Mouse (Mus musculus) liver, embryonic 15.5 days (tissue): ENCODE results near the gene Mark2. TPM values are rescaled to one million over a fixed set of nuclear protein-coding genes. Genes with fewer than 3 reads are reported as not detected.

Source experiments
- ATAC-seq: fragments of 200-750 bp; cut with Nextera tagmentation; 2 replicates; pipeline ENCODE4 v1.8.0; 2017; ENCODE audit warnings: moderate number of reproducible peaks, mild to moderate bottlenecking, moderate library complexity; ENCODE audit not compliant: insufficient read depth
- H3K27ac ChIP-seq: fragments of 300-500 bp; sonication (generic); replicated peaks from 2 replicates; pipeline ENCODE4 v1.5.1; 2015; ENCODE audit warnings: mild to moderate bottlenecking, inconsistent platforms
- H3K27me3 ChIP-seq: fragments of 300-500 bp; sonication (generic); 2 replicates; pipeline ENCODE4 v1.6.1; 2015; ENCODE audit warnings: mild to moderate bottlenecking, inconsistent platforms
- H3K36me3 ChIP-seq: fragments of 300-500 bp; sonication (generic); replicated peaks from 2 replicates; pipeline ENCODE4 v1.6.1; 2015; ENCODE audit warnings: moderate library complexity, mild to moderate bottlenecking, inconsistent platforms
- H3K4me1 ChIP-seq: fragments of 300-500 bp; sonication (generic); replicated peaks from 2 replicates; pipeline ENCODE4 v1.6.1; 2015; ENCODE audit warnings: inconsistent platforms
- H3K4me2 ChIP-seq: fragments of 300-500 bp; sonication (generic); 2 replicates; pipeline ENCODE4 v1.6.1; 2015; ENCODE audit warnings: moderate library complexity, mild to moderate bottlenecking, inconsistent platforms
- H3K4me3 ChIP-seq: fragments of 300-500 bp; sonication (generic); replicated peaks from 2 replicates; pipeline ENCODE4 v1.5.1; 2015; ENCODE audit warnings: mild to moderate bottlenecking, inconsistent platforms
- H3K9ac ChIP-seq: fragments of 300-500 bp; sonication (generic); 2 replicates; pipeline ENCODE4 v1.6.1; 2015; ENCODE audit warnings: moderate library complexity, mild to moderate bottlenecking, inconsistent platforms
- H3K9me3 ChIP-seq: fragments of 300-500 bp; sonication (generic); replicated peaks from 2 replicates; pipeline ENCODE4 v1.6.1; 2016; ENCODE audit warnings: inconsistent platforms
- WGBS: fragments of 180-500 bp; shearing (Covaris S2); methylation state at CpG from one replicate; pipeline ENCODE4 v1.1.7; 2015; ENCODE audit warnings: mixed read lengths; ENCODE audit not compliant: insufficient replicate concordance; 5-methylcytosine and 5-hydroxymethylcytosine counted together
- polyA plus RNA-seq: library from polyadenylated mRNA; unstranded; fragments of >200 nt; fragmentation: Nextera tagmentation; extraction: Ambion mirVana; gene quantifications from 2 replicates; pipeline ENCODE4 v1.2.1, GENCODE M21; 2015

Gene Mark2
- polyA plus RNA-seq, 1 experiment from 2014 or later = 20.0 TPM

DNA sequence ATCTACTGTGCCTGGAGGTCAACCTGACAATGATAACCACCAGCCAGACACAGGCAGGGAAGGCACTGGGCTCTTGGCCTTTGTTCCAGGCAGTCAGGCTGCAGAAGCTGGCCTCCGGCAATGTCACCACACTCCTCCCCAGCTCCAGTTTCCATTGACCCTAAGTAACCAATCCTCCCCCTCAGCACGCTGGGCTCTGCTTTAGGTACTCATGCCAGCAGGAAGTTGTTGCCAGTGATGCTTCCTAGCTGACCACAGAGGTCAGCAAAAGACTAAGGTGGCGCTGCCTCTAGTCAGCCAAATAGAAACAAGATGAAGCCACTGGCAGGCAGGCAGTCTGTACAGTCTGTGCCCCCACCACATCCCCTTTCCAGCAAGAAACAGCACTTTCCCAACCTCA is 34.7 kb downstream of the Mark2 start:
- 0 out of 2 replicates have a peak overlapping the region, but pooled peaks have one; percentile 43 for H3K27ac ChIP-seq
- WGBS = 47% methylated on average over 3 of the region's 3 CpGs

DNA sequence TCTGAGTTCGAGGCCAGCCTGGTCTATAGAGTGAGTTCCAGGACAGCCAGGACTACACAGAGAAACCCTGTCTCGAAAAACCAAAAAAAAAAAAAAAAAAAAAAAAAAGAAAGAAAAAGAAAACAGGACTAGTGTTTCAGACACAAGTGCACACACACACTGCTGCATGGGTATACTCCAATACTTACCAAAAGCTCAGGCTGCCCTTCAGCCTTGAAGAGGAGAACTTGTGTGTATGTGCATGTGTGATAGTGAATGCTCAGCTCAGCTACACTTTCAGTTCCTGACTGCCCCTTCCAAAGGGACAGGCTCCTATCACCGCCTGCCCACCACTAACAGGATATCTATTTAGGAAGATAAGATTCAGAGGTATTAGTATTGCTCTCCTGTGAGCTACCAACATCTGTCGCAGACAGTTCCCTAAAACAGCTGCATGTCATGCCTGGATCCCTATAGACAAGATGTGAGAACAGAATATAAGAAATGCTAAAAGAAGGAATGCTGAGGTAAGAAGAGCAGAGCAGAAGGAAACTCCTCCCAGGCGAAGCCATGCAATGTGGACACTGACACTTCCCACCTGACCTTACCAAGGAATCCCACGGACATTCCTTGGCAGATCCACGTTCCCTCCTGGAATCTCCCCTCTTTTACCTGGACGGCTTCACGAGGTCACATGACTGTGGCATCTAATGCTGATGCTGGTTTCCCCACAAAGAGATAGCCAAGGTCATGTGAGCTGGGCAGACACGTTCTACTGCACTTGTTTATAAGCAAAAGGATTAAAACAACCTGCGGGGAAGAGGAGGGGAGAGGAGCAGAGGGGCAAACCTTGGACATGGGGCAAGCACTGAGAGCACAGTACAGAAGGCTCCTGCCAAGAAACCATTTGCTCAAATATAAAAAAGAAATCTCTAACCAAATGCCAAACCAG is 36.0 kb downstream of the Mark2 start:
- Histone ChIP-seq H3K9me3 (no peaks in the 10 kb centered on the region), H3K4me1 (peaks cover 89% of the 10 kb centered on the region), H3K27me3 (no peaks in the 10 kb centered on the region), H3K36me3 (no peaks in the 10 kb centered on the region), H3K27ac (peak overlapping the region; percentile 20; the same call in 1 of the 2 replicates), H3K4me3 (no peak overlapping the region), H3K9ac (no peak overlapping the region), H3K4me2 (no peak overlapping the region)
- no peak for ATAC-seq
- 43% methylated on average over 10 of the region's 11 CpGs for WGBS

More for the DNA sequence above, 34.7 kb downstream of the Mark2 start:
- ATAC-seq = no peak
- no peak overlapping the region for H3K4me3 ChIP-seq
- peaks cover 94% of the 10 kb centered on the region for H3K4me1 ChIP-seq
- H3K36me3 ChIP-seq = no peaks in the 10 kb centered on the region
- no peak overlapping the region for H3K4me2 ChIP-seq
- no peaks in the 10 kb centered on the region for H3K27me3 ChIP-seq
- no peak overlapping the region for H3K9ac ChIP-seq
- no peaks in the 10 kb centered on the region for H3K9me3 ChIP-seq

DNA sequence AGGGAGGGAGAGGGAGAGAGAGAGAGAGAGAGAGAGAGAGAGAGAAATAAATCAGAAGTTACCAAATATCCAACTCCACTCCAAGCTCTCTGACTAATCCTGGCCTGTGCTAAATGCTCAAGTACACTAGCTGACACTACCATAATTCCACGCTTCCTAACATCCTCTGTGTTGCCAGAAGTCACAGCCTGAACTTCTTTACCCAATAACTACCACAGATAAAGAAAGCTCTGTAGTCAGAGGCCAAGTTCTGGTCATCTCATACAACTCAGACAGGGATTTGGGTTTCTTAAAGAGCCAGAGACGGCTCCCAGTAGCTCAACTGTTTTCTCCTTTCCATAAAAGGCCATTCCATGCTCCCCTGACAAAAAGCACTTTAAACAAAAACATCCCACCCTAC is 36.9 kb downstream of the Mark2 start:
- Histone ChIP-seq H3K36me3 (0 out of 2 replicates have a peak, but pooled peaks cover 3% of the 10 kb centered on the region), H3K9ac (no peak overlapping the region), H3K4me1 (peaks cover 81% of the 10 kb centered on the region), H3K9me3 (no peaks in the 10 kb centered on the region), H3K4me2 (no peak overlapping the region), H3K4me3 (no peak overlapping the region), H3K27me3 (no peaks in the 10 kb centered on the region), H3K27ac (no peak overlapping the region)
- WGBS = 71% methylated on average over 2 of the region's 2 CpGs
- ATAC-seq = no peak

DNA sequence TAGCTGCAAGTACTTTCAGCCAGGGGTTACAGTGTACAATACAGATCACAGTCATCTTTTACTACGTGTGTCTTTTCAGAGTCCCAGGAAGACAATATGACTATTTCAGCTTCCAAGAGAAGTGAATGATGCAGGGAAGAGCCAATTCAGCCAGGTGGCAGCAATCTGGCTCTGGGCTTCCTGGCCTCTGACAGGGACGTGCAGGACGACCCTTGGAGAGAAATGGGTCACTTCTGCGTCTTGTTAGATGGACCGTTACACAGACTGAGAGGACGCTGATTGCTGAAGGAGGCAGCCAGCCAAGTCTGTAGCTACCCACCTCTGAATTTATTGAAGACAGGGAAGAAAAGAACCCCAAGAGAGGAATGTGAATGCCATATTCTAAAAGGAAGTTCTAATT is 37.9 kb downstream of the Mark2 start:
- H3K4me1 ChIP-seq = peaks cover 80% of the 10 kb centered on the region
- H3K4me3 ChIP-seq = no peak overlapping the region
- H3K27me3 ChIP-seq = no peaks in the 10 kb centered on the region
- H3K9me3 ChIP-seq = no peaks in the 10 kb centered on the region
- H3K9ac ChIP-seq = no peak overlapping the region
- ATAC-seq = no peak
- peaks cover 3% of the 10 kb centered on the region; the same call in 1 of the 2 replicates for H3K36me3 ChIP-seq
- WGBS = 75% methylated on average over 6 of the region's 6 CpGs
- H3K27ac ChIP-seq = no peak overlapping the region
- H3K4me2 ChIP-seq = no peak overlapping the region

DNA sequence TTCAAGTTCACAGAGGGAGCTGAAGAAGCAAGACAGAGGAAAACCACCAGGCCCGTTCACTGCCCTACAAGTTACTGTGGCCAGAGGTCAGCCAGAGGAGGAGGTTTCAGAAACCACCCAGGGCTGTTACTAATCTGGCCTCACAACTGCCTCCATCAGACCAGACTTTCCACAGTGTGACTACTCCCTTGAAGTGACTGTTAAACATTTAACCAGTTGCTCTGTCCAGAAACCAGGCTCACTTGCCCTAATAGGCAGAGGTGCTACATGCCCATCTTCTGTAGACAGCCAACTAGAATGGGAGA is 39.2 kb downstream of the Mark2 start:
- ATAC-seq = no peak
- Histone ChIP-seq H3K27me3 (no peaks in the 10 kb centered on the region), H3K27ac (no peak overlapping the region), H3K4me2 (no peak overlapping the region), H3K4me1 (peaks cover 78% of the 10 kb centered on the region), H3K9me3 (no peaks in the 10 kb centered on the region), H3K36me3 (peaks cover 6% of the 10 kb centered on the region; the same call in 1 of the 2 replicates), H3K4me3 (no peak overlapping the region), H3K9ac (no peak overlapping the region)
- 61% methylated on average over 1 of the region's 1 CpGs for WGBS

DNA sequence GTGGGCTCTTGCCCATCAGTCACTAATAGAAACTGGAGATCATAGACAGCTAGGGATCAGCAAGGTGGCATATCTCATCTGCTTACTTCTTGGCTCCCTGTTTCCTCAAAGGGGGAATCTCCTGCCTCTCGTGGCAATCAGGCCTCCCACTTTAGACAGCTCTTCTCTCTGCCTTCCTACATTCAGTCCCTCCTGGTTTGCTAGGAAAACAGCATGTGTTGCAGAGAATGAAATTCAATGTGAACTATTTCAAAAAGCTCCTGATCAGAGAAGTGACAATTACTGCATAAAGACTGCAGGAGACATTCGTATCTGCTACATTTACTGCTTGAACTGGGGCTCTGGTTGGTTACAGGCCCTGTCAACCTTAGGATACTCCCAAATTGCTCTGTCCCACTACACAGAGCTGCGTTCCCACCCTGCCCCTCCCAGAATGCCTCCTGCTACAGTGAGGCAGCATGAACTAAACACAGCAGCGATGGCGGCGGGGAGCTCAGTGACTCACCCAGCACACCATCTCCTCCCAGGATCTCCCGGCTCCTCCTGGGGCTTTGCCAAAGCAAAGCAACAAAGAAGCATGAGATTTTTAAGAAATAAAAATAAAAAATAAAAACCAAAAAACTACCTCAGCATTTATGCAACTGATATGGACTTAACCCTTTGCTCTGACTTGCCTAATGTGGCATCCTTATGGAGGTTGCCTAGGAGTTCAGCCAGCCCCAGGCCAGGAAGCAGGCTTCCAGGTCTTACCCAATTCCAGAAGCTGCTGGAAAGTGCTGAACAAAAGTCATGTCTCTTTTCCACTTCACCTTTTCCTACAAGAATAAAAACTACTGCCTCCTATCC is 39.8 kb downstream of the Mark2 start:
- H3K36me3 ChIP-seq = peaks cover 6% of the 10 kb centered on the region; the same call in 1 of the 2 replicates
- 71% methylated on average over 7 of the region's 7 CpGs for WGBS
- ATAC-seq = no peak

DNA sequence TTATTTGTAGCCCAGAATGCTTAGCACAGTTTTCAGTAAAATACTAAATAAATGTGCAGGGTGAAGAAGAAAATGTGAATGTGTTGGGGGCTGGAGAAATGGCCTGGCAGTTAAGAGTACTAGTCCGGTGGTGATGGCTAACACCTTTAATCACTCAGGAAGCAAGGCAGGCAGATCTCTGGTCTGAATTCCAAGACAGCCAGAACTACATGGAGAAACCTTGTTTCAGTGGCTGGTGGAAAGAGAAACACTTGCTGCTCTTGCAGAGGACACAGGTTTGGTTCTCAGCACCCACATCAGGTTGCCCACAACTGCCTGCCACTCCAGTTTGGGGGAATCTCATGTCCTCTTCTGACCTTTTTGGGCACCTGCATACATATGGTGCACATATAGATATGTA is 41.6 kb downstream of the Mark2 start:
- WGBS = 90% methylated on average over 1 of the region's 1 CpGs
- ATAC-seq = no peak
- peaks cover 6% of the 10 kb centered on the region; the same call in 1 of the 2 replicates for H3K36me3 ChIP-seq
- no peaks in the 10 kb centered on the region for H3K27me3 ChIP-seq
- H3K9ac ChIP-seq = no peak overlapping the region
- no peak overlapping the region for H3K27ac ChIP-seq
- H3K9me3 ChIP-seq = no peaks in the 10 kb centered on the region
- H3K4me2 ChIP-seq = no peak overlapping the region
- H3K4me3 ChIP-seq = no peak overlapping the region
- H3K4me1 ChIP-seq = peaks cover 78% of the 10 kb centered on the region

More for the DNA sequence above, 39.8 kb downstream of the Mark2 start:
- Histone ChIP-seq H3K9me3 (no peaks in the 10 kb centered on the region), H3K9ac (no peak overlapping the region), H3K4me2 (no peak overlapping the region), H3K4me1 (peaks cover 78% of the 10 kb centered on the region), H3K4me3 (no peak overlapping the region), H3K27me3 (no peaks in the 10 kb centered on the region), H3K27ac (no peak overlapping the region)

DNA sequence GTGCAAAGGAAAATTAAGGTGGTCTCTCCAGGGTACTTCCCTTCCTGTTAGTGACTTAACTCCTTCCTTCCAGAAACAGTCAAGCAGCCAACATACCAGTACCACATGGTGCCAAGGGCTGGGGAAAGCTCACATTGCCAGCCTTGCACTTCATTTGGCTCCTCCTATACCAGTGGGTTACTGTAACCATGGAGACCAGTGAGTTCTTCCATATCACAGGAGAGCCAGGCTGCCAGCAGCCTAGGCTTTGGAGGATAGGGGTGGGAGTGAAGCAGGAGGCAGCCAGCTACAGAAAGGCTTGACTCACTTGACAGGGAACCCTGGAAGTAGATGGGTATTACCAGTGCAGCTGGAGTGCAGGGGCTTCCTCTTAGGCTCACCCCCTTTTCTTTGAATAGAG is 42.6 kb downstream of the Mark2 start:
- H3K27me3 ChIP-seq = no peaks in the 10 kb centered on the region
- no peak for ATAC-seq
- no peak overlapping the region for H3K27ac ChIP-seq
- H3K4me2 ChIP-seq = no peak overlapping the region
- no peak overlapping the region for H3K4me3 ChIP-seq
- H3K9me3 ChIP-seq = no peaks in the 10 kb centered on the region
- H3K9ac ChIP-seq = no peak overlapping the region
- peaks cover 83% of the 10 kb centered on the region for H3K4me1 ChIP-seq
- H3K36me3 ChIP-seq = peaks cover 6% of the 10 kb centered on the region; the same call in 1 of the 2 replicates

DNA sequence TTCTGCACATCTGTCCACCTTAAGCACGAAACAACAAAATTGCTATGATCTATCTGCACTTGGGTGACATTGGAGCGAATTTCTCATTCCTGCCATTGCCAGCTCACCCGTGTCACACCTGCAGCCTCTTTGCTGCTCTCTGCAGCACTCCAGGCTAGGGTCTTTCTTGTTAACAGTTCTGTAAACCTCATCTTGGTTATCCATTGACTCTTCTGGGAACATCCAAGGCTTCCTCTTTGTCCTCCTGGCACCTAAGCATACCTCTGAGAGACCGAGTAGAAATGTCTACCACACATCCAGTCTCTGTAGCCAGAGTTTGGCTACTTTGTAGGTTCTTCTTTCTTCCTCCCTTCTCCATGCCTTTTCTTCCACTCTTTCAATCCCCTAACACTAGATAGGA is 45.7 kb downstream of the Mark2 start:
- no peaks in the 10 kb centered on the region for H3K27me3 ChIP-seq
- no peak overlapping the region for H3K4me3 ChIP-seq
- H3K9ac ChIP-seq = no peak overlapping the region
- peak overlapping the region; percentile 88 for H3K27ac ChIP-seq
- no peaks in the 10 kb centered on the region for H3K9me3 ChIP-seq
- H3K36me3 ChIP-seq = peaks cover 6% of the 10 kb centered on the region; the same call in 1 of the 2 replicates
- H3K4me1 ChIP-seq = peaks cover 85% of the 10 kb centered on the region
- peak overlapping the region; percentile 79 for H3K4me2 ChIP-seq
- WGBS = 63% methylated on average over 4 of the region's 4 CpGs
- no peak for ATAC-seq

DNA sequence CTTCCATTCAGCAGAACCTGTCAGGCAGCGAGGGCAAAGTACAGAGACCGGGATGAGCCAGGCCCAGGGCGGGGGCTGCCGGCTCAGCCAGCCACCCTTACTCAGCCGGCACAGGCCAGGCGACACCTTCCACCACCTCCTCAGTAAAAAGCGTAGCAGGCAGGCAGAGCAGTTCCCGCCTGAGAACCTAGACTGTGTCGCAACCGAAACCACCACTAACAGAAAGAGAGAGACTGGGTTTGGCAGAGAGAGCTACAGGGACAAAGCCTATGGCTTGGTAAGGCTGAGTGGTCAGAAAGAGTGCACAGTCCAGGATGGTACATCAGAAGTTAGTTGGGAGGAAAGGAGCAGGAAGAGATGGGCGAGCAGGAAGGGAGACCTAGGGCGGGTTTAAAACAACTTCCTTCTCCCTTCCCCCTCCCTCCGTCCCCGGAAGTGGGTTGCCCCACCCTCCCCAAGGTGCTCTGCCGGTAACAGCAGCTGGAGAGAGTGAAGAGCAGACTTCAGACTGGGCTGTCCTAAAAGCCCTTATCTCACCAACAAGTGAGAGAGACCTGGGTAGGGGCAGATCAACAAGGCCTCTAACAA is 46.5 kb downstream of the Mark2 start:
- 10% methylated on average over 15 of the region's 15 CpGs for WGBS
- peaks cover 14% of the 10 kb centered on the region for H3K36me3 ChIP-seq
- no peaks in the 10 kb centered on the region for H3K9me3 ChIP-seq
- H3K27me3 ChIP-seq = no peaks in the 10 kb centered on the region
- H3K27ac ChIP-seq = peak overlapping the region; percentile 88
- peak; percentile 91 for ATAC-seq
- peak overlapping the region; percentile 79 for H3K4me2 ChIP-seq
- peak overlapping the region; percentile 53 for H3K9ac ChIP-seq
- peak overlapping the region; percentile 57 for H3K4me3 ChIP-seq
- peaks cover 90% of the 10 kb centered on the region for H3K4me1 ChIP-seq
